Mouse (Mus musculus) CH12F3 (cell line): Measurements from ENCODE around the gene Rsl1.
"Not testable (repeated sequence)": the region's sequence is repeated elsewhere in the genome, so short reads cannot be mapped to it uniquely, and the experiment has no call there.

Experiments used
- in situ Hi-C: fragments of 300-500 bp; cut with MboI; formaldehyde crosslinking; loops from 2 replicates; pipeline ENCODE4 v1.14.3; 2020; ENCODE audit warnings: low sequenced_read_pairs

Rsl1 gene

GRCm38 (mm10) chr13:67172991-67173722 is at the start of gene Rsl1:
Gene Rsl1 (plus strand): TSS chr13:67173182.
- in situ Hi-C loops = not testable (repeated sequence)

GRCm38 (mm10) chr13:67124460-67124859 is 48.5 kb upstream of the Rsl1 start:
- in situ Hi-C loops = no loop called here

DNA sequence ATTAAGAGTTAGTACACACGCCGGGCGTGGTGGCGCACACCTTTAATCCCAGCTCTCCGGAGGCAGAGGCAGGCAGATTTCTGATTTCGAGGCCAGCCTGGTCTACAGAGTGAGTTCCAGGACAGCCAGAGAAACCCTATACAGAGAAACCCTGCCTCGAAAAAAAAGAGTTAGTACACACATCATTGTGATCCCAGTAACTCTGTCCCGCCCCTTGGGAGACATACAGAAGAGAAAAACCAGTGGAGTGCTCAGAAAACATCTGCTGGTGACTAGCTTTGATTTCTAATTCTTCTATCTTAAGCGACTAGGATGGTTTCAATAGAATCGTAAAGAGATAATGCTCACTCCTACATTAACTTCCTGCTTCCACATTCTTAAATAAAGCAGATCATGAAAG is 45.5 kb upstream of the Rsl1 start:
- in situ Hi-C loops = not testable (repeated sequence)

DNA sequence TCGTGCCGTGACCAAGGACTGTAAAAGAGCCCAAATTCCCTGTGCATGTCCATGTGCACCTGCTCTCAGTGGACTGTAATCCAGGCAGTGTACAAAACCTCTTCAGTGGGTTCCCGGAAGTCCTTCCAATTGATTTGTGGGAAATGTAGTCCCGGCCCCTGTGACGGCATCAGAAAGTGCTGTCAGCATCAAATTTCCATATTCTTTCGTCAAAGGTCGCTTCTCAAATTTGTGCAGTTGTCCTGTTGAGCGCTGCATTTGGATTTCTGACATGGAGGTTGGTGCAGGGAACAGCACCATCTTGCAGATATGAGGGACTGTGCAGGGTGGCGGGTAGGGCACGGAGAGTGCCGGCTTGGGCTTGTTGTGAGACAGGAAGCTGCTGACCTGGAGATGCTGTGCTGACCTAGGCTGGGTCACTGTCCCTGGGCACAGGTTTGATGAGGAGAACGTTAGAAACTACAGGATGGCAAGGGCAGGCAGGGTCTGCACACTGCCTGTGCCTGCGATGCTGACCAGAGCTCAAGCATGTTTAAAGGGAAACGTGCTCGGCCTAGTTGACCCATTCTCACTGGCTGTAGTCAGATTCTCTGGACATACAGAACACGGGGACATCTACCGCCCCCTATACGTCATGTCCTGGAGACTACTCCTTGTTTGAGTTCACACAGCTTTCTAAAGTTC is 44.8 kb upstream of the Rsl1 start:
- in situ Hi-C loops = no loop called here

GRCm38 (mm10) chr13:67166122-67166521 is 6.9 kb upstream of the Rsl1 start:
- in situ Hi-C loops = not testable (repeated sequence)

DNA sequence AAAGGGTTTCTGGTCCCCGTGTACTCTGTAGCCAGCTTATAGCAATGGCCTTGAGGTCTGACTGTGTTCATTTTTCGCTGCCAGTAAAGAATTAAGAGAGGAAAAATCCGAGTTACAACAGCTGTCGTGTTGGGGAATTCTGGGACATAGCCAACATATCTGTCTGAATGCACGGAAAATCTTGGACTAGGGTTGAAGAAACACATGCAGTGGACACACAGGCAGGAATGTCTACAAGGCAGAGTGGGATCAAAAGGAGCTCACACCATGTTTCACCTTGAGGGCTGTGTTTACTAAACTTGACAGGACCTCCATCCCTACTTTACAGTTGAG is 707 bp downstream of the Rsl1 start:
- in situ Hi-C loops = no loop called here

DNA sequence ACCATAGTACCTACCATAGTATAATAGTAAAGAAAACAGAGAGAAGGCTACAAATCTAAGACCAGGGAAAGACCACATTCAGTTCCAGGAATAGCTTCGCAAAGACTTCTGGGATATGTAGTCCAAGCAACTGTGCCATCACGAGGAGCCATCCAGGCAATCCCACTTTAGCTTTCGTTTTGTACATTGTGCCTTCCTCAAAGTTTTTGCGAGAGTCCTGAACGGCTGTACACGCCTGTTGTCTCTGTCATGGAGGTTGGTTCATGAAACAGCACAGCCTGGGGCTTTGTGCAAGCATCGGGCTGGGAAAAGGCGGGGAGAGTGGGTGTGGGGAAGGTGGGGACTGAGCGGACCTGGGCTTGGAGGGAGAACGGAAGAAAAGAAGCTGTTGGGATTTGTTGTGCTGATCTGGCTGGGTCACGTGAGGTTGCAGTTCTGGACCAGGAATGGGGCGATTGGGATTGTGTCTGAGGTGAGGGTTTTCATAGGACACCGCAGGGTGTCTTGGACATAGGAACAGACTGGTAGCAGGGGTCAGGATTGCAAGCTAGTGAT is 21.4 kb downstream of the Rsl1 start, which contains the start of gene Zfp455:
TSS of gene Zfp455 (plus strand) at position 167 of the 555 bp plus-strand sequence.
- in situ Hi-C loops = no loop called here

- in situ Hi-C loops = no loop called here
Measured at GRCm38 (mm10) chr13:67201656-67202055, 28.7 kb downstream of the Rsl1 start.

DNA sequence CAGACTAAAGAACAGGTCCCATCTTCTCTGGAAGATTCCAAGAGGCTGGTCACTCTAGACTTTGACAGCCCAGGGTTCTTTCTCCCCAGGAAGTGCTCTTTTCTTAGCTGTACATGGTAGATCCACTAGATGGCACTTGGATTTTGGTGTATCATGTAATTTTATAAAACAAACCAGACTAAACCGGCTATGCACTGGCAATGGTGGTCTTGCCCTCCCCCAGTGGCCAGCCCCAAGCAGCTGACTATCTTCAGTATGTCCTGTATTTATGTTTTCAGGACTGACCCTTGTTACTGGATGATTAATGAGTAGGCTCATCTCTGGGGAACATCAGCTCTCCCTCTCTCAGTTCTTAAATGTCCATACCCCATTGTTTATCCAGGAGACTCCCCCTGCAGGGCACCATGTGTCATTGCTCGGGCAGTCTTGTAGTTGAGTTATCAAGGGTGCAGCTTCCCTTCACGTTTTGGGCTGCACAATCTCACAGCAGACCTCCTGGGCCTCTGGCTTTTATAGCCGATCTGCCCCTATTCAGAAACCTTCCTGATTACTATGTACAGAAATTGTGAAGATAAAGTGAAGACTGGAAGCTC is 41.1 kb downstream of the Rsl1 start:
- in situ Hi-C loops = no loop called here
